21 mouse cellular contexts compared by ENCODE assay signal in genomic region chr11:95420880-95421435, GRCm38 (mm10). TPM values are rescaled to one million over a fixed set of nuclear protein-coding genes. Genes with fewer than 3 reads are reported as not detected.
DNase-seq lines count a peak whose midpoint lies in the region; ATAC-seq and TF ChIP-seq lines count a peak whose summit lies in the region.
"Had no signal": no experiment of that assay in that cellular context is flagged by ENCODE, and none has a peak within 500 bp of the region (broad histone marks: within the 10 kb centered on the region; RNA-seq: fewer than 3 reads in every experiment).

No protein-coding gene starts in this region.

- H3K9ac ChIP-seq in intestine, postnatal 0 days (ENCODE audit: low read depth, low read length) = no peak overlapping the region
- H3K9ac ChIP-seq in intestine, embryonic 15.5 days = no peak overlapping the region
- H3K9ac ChIP-seq: embryonic facial prominence, embryonic 15.5 days; heart, embryonic 15.5 days; hindbrain, embryonic 15.5 days had no signal

- DNase-seq in gastrocnemius, adult 2 months = no peak
- no peak for DNase-seq in gastrocnemius, postnatal 14 days
- DNase-seq in A20 (ENCODE audit: low read depth, low spot score) = peak; percentile 72
- DNase-seq in thymus, postnatal 36 days = no peak
- DNase-seq: adrenal gland, adult 8-10 months; adrenal gland, postnatal 36 days; cerebellum, adult 11 months; cerebellum, adult 8-10 months; cerebellum, postnatal 14 days; embryo, embryonic 11 days; heart, postnatal 14 days had no signal

- H3K4me1 ChIP-seq in intestine, postnatal 0 days (replicated peaks; ENCODE audit: control insufficient read depth, insufficient read depth, low read length) = no peaks in the 10 kb centered on the region
- H3K4me1 ChIP-seq in intestine, embryonic 15.5 days (replicated peaks) = peaks cover 2% of the 10 kb centered on the region; the same call in 1 of the 2 replicates
- H3K4me1 ChIP-seq in brown adipose tissue, adult 24 weeks (ENCODE audit: control insufficient read depth, insufficient read depth, insufficient read length, low read length) = peaks cover 10% of the 10 kb centered on the region; the same call in 1 of the 2 replicates

- no peak overlapping the region for H3K4me2 ChIP-seq in intestine, postnatal 0 days (replicated peaks; ENCODE audit: low read depth)
- no peak overlapping the region for H3K4me2 ChIP-seq in intestine, embryonic 15.5 days (replicated peaks)
- H3K4me2 ChIP-seq: embryonic facial prominence, embryonic 15.5 days; heart, embryonic 11.5 days; heart, embryonic 15.5 days; hindbrain, embryonic 15.5 days had no signal

- H3K9me3 ChIP-seq in intestine, postnatal 0 days (ENCODE audit: control insufficient read depth) = no peaks in the 10 kb centered on the region
- no peaks in the 10 kb centered on the region for H3K9me3 ChIP-seq in intestine, embryonic 15.5 days
- H3K9me3 ChIP-seq: embryonic facial prominence, embryonic 15.5 days; forebrain, embryonic 10.5 days; heart, embryonic 15.5 days; hindbrain, embryonic 15.5 days had no signal

- H3K36me3 ChIP-seq in intestine, postnatal 0 days (ENCODE audit: control insufficient read depth, insufficient read depth) = no peaks in the 10 kb centered on the region
- no peaks in the 10 kb centered on the region for H3K36me3 ChIP-seq in intestine, embryonic 15.5 days
- H3K36me3 ChIP-seq: heart, embryonic 15.5 days; hindbrain, embryonic 15.5 days had no signal

- TF ChIP-seq CTCF in gastrocnemius, adult 2 months (IDR thresholded peaks at IDR 0.05) = no peak
- TF ChIP-seq CTCF in intestine, postnatal 0 days (IDR thresholded peaks at IDR 0.05; ENCODE audit: low read depth) = 0 out of 2 replicates have a peak, but pooled peaks have one; percentile 9

- 62% methylated on average over 2 of the region's 2 CpGs for WGBS in intestine, postnatal 0 days
- WGBS in intestine, embryonic 15.5 days = 73% methylated on average over 2 of the region's 2 CpGs

- H3K27ac ChIP-seq in gastrocnemius, adult 2 months = peak overlapping the region; percentile 65
- H3K27ac ChIP-seq in intestine, postnatal 0 days (ENCODE audit: low read depth, low read length) = no peak overlapping the region
- H3K27ac ChIP-seq in intestine, embryonic 15.5 days = no peak overlapping the region
- peak overlapping the region; percentile 30; the same call in 1 of the 2 replicates for H3K27ac ChIP-seq in brown adipose tissue, adult 24 weeks (replicated peaks; ENCODE audit: low read depth, low read length)
- H3K27ac ChIP-seq: embryonic facial prominence, embryonic 15.5 days; forebrain, embryonic 10.5 days; heart, embryonic 15.5 days; hindbrain, embryonic 15.5 days had no signal

- no peak for ATAC-seq in intestine, postnatal 0 days
- no peak for ATAC-seq in intestine, embryonic 15.5 days
- ATAC-seq: forebrain, embryonic 14.5 days had no signal

- intact Hi-C loops in gastrocnemius, adult 2 months (cut with DNase I) = no loop called here
- intact Hi-C loops in gastrocnemius, postnatal 14 days (cut with DNase I; ENCODE audit: low total_unique reads) = no loop called here

- H3K27me3 ChIP-seq in intestine, postnatal 0 days (replicated peaks; ENCODE audit: control insufficient read depth, insufficient read depth, low read length) = no peaks in the 10 kb centered on the region
- H3K27me3 ChIP-seq in intestine, embryonic 15.5 days (replicated peaks) = no peaks in the 10 kb centered on the region
- H3K27me3 ChIP-seq: embryonic facial prominence, embryonic 15.5 days; heart, embryonic 15.5 days; hindbrain, embryonic 15.5 days had no signal

- H3K4me3 ChIP-seq in gastrocnemius, adult 2 months = peak overlapping the region; percentile 43
- H3K4me3 ChIP-seq in intestine, postnatal 0 days (ENCODE audit: low read depth, low read length) = no peak overlapping the region
- H3K4me3 ChIP-seq in intestine, embryonic 15.5 days (replicated peaks) = no peak overlapping the region
- H3K4me3 ChIP-seq in brown adipose tissue, adult 24 weeks (ENCODE audit: insufficient read depth, low read depth, low read length) = no peak overlapping the region
- H3K4me3 ChIP-seq: embryonic facial prominence, embryonic 15.5 days; erythroblast, embryonic 14.5 days; forebrain, embryonic 10.5 days; heart, embryonic 15.5 days; hindbrain, embryonic 15.5 days had no signal

RNA-seq across cellular contexts. Expression of gene Spop, which starts 7.1 kb away (rescaled TPM):
- total RNA-seq in gastrocnemius, adult 2 months (2021) = 100 to 1,000 TPM; 190 to 208 TPM
- total RNA-seq in gastrocnemius, postnatal 14 days (2021) = 100 to 1,000 TPM; 173 to 190 TPM
- polyA plus RNA-seq in intestine, postnatal 0 days (2015; fragmentation: Nextera tagmentation; extraction: Ambion mirVana) = 54.1 and 61.2 TPM in 2 replicates
- polyA plus RNA-seq in intestine, embryonic 15.5 days (2015; fragmentation: Nextera tagmentation; extraction: Ambion mirVana) = 127 and 130 TPM in 2 replicates
- polyA plus RNA-seq in brown adipose tissue, adult 24 weeks (2012; ENCODE audit: insufficient read depth, insufficient read length, missing spikeins) = 83.2 and 94.8 TPM in 2 replicates

RNA-seq across cellular contexts. Expression of gene Slc35b1, which starts 36.5 kb away (rescaled TPM):
- 10 to 100 TPM; 42.4 to 49.5 TPM for total RNA-seq in gastrocnemius, adult 2 months (2021)
- 10 to 100 TPM; 36.6 to 37.8 TPM for total RNA-seq in gastrocnemius, postnatal 14 days (2021)
- polyA plus RNA-seq in intestine, postnatal 0 days (2015; fragmentation: Nextera tagmentation; extraction: Ambion mirVana) = 130 and 144 TPM in 2 replicates
- 103 and 108 TPM in 2 replicates for polyA plus RNA-seq in intestine, embryonic 15.5 days (2015; fragmentation: Nextera tagmentation; extraction: Ambion mirVana)
- 36.4 and 42.8 TPM in 2 replicates for polyA plus RNA-seq in brown adipose tissue, adult 24 weeks (2012; ENCODE audit: insufficient read depth, insufficient read length, missing spikeins)

Comparison
In these comparisons a context has a peak if more than half of its experiments do, and no peak if none do; other contexts are left out.
1. H3K27ac ChIP-seq: peak in gastrocnemius, adult 2 months (single experiment) and brown adipose tissue, adult 24 weeks (single experiment); none in intestine, postnatal 0 days (single experiment) and intestine, embryonic 15.5 days (single experiment).